Mouse (Mus musculus) left cerebral cortex, adult 9 months (tissue): ENCODE results near the gene Atrip.
A peak's percentile ranks its signal among the peaks of the same experiment; 100 is the strongest.

Source experiments
- DNase-seq, 2 experiments: peaks; one replicate each; pipeline ENCODE4 v3.0.0; 2022; ENCODE audit warnings: low spot score in 2 of 2

The Atrip gene

DNA sequence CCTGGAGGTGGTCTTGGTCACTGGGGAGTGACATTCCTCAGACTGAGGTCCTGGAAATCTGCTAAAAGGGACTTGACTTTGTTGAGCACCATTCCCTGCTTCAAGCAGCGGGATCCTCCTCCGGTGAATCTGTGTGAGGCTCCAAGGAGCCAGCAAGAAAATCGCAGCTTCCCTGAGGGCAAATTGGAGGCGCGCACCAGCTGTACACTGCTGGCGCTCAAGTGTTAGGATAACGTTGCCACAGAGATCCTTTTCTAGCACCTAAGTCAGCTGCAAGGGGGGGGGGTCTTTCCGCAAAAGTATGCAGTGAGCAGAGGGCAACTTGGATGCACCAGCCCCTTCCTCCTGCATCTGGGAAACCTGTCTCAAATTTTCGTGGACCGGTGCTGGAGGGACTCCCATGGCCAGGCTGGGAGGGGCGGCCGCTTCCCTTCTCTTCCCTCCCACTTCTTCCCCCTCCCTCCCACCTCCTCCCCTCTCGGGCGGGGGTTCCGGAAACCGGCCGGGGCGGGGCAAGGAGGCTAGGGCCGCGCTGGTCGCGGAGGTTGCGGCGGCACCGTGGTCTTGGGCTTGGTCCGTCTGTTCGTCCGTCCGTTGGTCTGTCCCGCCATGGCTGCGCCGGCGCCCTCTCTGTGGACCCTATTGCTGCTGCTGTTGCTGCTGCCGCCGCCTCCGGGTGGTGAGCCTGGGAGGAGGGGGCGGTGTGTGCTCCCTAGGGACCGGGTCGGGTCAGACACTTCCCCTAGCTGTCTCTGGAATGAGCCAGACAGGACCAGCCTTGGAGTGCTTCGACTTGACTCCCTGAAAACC is 35.6 kb downstream of the Atrip start, which contains the start of gene Shisa5:
Gene Shisa5, plus strand, starts transcription at position 480 of the 810 bp plus-strand sequence.
- peak in 1 of 2 experiments; percentile 13 for DNase-seq

DNA sequence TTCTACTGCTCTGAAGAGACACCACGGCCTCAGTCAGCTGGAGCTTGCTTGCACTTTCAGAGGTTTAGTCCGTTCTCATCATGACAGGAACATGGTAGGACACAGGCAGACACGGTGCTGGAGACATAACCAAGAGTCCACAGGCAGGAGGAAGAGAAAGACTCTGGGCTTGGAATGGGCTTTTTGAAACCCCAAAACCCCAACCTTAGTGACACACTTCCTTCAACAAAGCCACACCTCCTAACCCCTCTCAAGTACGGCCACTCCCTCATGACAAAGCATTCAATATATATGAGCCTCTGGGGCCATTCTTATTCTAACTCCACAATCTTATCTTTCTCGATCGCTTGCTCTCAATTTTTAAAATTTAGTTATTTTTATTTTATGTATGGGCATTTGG is 41.5 kb downstream of the Atrip start:
- no peak for DNase-seq

DNA sequence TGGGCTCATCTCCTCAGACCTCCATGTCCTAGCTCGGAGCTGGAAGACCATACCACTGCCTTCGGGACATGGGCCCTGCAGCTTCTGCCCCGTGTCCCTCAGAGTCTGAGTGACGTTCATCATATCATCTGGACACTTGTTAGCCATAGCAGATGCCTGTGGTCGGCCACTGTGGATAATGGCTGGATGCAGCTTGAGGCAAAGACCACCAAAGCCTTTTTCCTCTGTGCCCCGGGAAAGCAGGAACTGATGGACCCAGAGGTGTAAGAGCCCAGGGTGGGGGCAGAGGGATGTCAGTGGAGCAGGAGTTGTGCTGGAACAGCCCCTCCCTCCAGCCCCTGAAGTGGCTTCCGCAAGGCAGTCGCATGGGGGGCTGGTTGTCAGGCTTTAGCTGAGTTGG is 42.2 kb downstream of the Atrip start:
- DNase-seq = no peak

DNA sequence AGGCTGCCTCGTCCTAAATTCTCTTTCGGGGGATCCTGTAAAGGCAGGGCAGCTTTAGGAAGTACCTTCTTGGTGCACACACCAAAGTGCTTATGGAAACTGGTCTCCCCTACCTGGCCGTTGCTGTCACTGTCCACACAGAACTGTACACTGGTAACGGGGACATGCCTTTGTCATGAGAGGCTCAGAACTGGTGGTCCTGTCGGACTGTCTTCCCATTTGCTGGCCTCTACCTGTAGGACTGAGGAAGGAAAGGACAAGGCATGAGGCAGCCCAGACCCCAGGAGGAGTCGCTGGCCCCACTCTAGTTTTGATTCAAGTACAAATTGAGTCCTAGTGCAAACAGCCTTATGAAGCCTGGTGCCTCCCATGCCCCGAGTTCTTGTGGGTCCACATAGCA is 42.9 kb downstream of the Atrip start:
- no peak for DNase-seq

- DNase-seq = no peak
These were observed 43.6 kb downstream of the Atrip start for GRCm38 (mm10) chr9:109030312-109030711.

DNA sequence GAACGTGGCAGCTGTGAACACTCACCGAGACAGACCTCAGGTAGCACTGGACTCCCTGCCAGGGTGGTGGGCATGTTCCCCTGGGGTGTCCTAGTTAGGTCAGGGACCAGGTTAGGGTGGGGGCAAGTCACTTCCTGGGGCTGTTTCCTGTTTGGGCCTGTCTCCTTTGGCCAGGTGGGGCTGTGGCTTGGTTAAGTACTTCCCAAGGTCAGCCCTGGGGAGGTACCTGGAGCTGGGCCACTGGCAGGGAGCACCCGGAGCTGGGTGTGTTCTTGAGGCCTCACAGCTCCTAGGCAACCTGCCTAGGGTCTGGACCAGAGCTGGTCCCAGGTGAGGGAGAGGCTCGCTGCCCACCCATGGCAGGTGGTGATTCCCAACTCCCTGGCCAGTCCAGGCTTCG is 45.0 kb downstream of the Atrip start:
- DNase-seq = no peak

- DNase-seq = no peak
These were observed 45.5 kb downstream of the Atrip start for GRCm38 (mm10) chr9:109028421-109028820.

GRCm38 (mm10) chr9:109027521-109027920 is 46.4 kb downstream of the Atrip start:
- no peak for DNase-seq

GRCm38 (mm10) chr9:109022866-109023685 is 50.8 kb downstream of the Atrip start:
- peak; percentile 55 to 73 for DNase-seq

GRCm38 (mm10) chr9:109021428-109021827 is 52.5 kb downstream of the Atrip start:
- DNase-seq = peak in 1 of 2 experiments; percentile 9

DNA sequence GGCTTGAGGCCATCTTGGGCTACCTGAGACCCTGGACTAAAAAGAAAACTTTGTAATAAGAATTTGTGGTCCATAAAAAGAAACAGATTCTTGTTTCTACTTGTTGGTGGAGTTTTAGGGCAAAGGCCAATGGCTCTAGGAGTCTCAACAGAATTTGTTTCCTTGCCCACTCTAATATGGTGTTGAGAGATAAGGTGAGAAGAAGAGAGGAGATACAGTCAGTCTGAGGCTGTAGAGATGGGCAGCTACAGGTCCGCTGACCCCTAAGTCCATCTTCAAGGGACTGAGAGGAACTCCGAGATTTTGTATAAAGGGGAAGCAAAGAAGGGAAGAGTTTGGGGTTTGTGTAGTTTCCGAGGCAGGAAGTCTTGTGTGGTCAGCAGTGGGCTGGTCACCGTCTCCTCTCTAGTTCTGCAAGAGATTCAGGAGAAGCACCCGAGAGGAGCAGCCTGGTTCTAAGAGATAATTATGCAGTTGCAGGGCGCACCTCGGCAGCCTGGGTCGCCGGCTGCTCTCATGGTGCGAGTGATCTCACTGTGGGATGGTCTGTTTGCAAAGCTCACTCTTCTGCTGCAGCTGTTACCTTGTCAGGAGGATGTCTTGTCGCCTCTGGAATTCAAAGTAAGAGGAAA is 56.8 kb downstream of the Atrip start:
- DNase-seq = no peak

DNA sequence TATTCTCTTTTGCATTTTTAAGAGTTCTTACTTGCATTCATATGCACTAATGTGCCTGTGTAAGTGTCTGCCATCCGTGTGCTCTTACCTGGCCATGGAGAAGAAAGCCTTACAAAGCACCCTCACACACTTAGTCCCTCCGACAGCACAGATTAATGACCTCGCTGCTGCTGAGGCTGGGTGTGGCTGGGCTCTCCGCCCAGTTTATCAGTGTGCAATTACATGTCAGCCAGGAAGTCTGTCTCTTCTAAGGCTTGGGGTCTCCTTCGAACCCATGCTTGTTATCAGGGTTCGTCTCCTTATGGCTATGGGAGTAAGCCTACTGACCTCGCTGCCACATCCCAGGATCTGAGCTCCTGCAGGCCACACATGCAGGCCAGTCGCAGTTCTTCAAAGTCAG is 58.5 kb downstream of the Atrip start:
- no peak for DNase-seq

DNA sequence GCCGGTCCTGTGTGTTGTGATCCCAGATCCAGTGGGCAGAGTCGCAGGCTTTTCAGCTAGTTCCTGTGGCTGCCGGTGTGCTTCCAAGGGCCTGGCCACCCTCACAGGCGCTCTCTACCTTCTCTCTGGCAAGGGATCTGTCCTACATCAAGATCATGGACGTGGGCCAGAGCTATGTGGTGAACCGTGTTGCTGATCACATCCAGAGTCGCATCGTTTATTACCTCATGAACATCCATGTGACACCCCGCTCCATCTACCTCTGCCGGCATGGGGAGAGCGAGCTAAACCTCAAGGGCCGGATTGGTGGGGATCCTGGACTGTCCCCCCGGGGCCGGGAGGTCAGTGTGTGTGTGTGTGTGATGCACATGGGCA is 63.6 kb downstream of the Atrip start:
- DNase-seq = no peak

- peak in 1 of 2 experiments; percentile 63 for DNase-seq
These were observed 64.1 kb downstream of the Atrip start for GRCm38 (mm10) chr9:109009636-109010315.

DNA sequence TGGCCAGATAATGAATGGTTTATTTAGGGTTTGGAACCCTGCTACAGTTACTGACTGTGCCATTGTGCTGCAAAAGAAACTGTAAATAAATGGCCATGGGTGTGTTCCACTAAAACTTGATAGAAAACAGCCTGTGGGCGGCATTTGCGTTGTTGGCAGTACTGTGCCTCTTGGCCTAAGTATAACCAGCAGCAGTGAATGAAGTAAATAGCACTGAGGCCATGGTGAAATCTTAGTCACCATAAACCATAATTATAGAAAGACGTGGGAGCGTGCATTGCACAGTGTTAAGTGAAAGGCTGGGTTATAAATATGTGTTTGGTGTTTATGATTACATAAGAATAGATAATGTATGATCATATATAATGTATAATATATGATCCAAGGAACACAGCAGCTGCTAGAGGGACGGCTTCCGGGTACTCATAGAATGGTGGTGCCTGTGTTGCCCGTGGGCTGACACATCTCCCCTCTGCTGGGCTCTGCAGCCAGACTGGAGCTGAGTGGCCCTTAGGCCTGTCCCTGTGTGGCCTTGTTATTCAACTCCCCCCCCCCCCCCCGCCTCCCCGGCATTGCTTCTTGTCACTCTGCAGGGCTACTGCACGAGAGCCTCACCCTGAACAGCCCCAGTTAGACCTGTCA is 64.8 kb downstream of the Atrip start:
- peak; percentile 61 to 75 for DNase-seq

DNA sequence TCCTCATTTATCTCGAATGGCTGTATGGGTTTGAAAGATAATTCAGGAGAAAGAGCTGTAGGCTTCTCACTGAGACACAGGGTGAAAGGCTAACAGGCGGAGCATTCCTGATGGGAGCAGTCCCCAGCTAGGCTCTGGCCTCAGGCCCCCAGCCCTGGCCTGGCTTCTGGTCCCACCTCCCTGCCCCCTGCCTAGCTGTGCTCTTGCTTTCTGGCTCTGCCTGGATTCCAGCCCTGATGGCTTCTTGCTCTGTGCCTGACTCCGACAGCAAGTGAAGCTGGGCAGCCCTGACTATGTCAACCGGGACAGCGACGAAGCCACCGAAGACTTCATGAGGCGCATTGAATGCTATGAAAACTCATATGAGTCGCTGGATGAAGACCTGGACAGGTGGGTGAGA is 65.8 kb downstream of the Atrip start:
- no peak for DNase-seq
